Mouse (Mus musculus): ENCODE results near the gene Lrg1. TPM values are rescaled to one million over a fixed set of nuclear protein-coding genes. Genes with fewer than 3 reads are reported as not detected.
A peak's percentile ranks its signal among the peaks of the same experiment; 100 is the strongest.
"Not testable (repeated sequence)": the region's sequence is repeated elsewhere in the genome, so short reads cannot be mapped to it uniquely, and the experiment has no call there.

Lrg1 gene
- polyA plus RNA-seq, 1 experiment = 23.4 TPM

- no peak for DNase-seq (ENCODE audit: low spot score)
These were observed 13.3 kb downstream of the Lrg1 start for GRCm38 (mm10) chr17:56108334-56109044.

- DNase-seq (ENCODE audit: low spot score) = no peak
These were observed 14.1 kb downstream of the Lrg1 start for GRCm38 (mm10) chr17:56107736-56108135.

- no peak for DNase-seq (ENCODE audit: low spot score)
These were observed 14.8 kb downstream of the Lrg1 start for GRCm38 (mm10) chr17:56106981-56107380.

GRCm38 (mm10) chr17:56106436-56106835 is 15.4 kb downstream of the Lrg1 start:
- DNase-seq (ENCODE audit: low spot score) = not testable (repeated sequence)

- not testable (repeated sequence) for DNase-seq (ENCODE audit: low spot score)
These were observed 17.0 kb downstream of the Lrg1 start for GRCm38 (mm10) chr17:56104821-56105220.

GRCm38 (mm10) chr17:56103465-56104285 is 18.1 kb downstream of the Lrg1 start:
- no peak for DNase-seq (ENCODE audit: low spot score)

- no peak for DNase-seq (ENCODE audit: low spot score)
These were observed 18.9 kb downstream of the Lrg1 start for GRCm38 (mm10) chr17:56102927-56103326.

- no peak for DNase-seq (ENCODE audit: low spot score)
These were observed 19.6 kb downstream of the Lrg1 start for GRCm38 (mm10) chr17:56102158-56102557.

GRCm38 (mm10) chr17:56100811-56101210 is 21.0 kb downstream of the Lrg1 start:
- no peak for DNase-seq (ENCODE audit: low spot score)

GRCm38 (mm10) chr17:56098711-56099572 is 22.9 kb downstream of the Lrg1 start:
- DNase-seq (ENCODE audit: low spot score) = no peak

- no peak for DNase-seq (ENCODE audit: low spot score)
These were observed 23.6 kb downstream of the Lrg1 start for GRCm38 (mm10) chr17:56098180-56098579.

GRCm38 (mm10) chr17:56096883-56097282 is 24.9 kb downstream of the Lrg1 start:
- DNase-seq (ENCODE audit: low spot score) = no peak

- no peak for DNase-seq (ENCODE audit: low spot score)
These were observed 29.0 kb downstream of the Lrg1 start for GRCm38 (mm10) chr17:56092794-56093193.

GRCm38 (mm10) chr17:56092312-56092711 is 29.5 kb downstream of the Lrg1 start:
- no peak for DNase-seq (ENCODE audit: low spot score)

GRCm38 (mm10) chr17:56080781-56081585 is 40.8 kb downstream of the Lrg1 start:
- no peak for DNase-seq (ENCODE audit: low spot score)

- DNase-seq (ENCODE audit: low spot score) = no peak
These were observed 41.9 kb downstream of the Lrg1 start for GRCm38 (mm10) chr17:56079921-56080320.

GRCm38 (mm10) chr17:56078880-56079795 is 42.7 kb downstream of the Lrg1 start, which contains the start of gene Hdgfl2:
Hdgfl2 (plus strand) TSS chr17:56079634.
- DNase-seq (ENCODE audit: low spot score) = peak; percentile 96

GRCm38 (mm10) chr17:56078361-56078760 is 43.4 kb downstream of the Lrg1 start:
- DNase-seq (ENCODE audit: low spot score) = not testable (repeated sequence)

GRCm38 (mm10) chr17:56077523-56077922 is 44.3 kb downstream of the Lrg1 start:
- no peak for DNase-seq (ENCODE audit: low spot score)

- peak; percentile 90 for DNase-seq (ENCODE audit: low spot score)
These were observed 47.0 kb downstream of the Lrg1 start, which contains the start of gene Ubxn6 for GRCm38 (mm10) chr17:56074827-56075208. Ubxn6 (minus strand) TSS chr17:56075028.

All from urinary bladder, adult 2 months (tissue).